Mouse (Mus musculus) heart, postnatal 0 days (tissue): Measurements from ENCODE around the gene Sit1.

Source experiments
- CTCF ChIP-seq: IDR thresholded peaks from 2 replicates; pipeline ENCODE4 v1.5.1; 2016; ENCODE audit warnings: antibody characterized with exemption, control low read depth, low read depth
- EP300 ChIP-seq: IDR thresholded peaks from 2 replicates; pipeline ENCODE4 v1.6.1; 2016; ENCODE audit warnings: antibody characterized with exemption, low read depth

DNA sequence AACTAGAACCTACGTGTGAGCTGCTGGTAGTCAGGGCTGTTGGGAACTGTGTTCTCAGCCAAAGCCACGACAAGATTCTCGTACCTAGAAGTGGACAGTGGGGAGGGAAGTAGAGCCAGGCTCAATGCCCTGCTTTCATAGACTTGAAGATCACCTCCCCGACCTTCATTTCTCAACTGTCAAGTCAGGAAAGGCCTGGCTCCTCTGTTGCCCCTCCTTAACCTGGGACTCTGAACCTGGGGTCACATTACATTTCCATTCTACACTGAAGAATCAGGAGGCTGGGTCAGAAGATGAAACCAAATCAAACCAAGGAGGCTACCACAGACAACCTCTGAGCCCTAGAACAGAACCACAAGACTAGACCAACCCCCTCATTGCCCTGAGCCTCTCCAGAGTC is 14.4 kb upstream of the Sit1 start:
- no peak for TF ChIP-seq CTCF
- no peak for TF ChIP-seq EP300
